Mouse (Mus musculus) small intestine, adult 2 months (tissue): ENCODE measurements around the gene Prr5l.

Experiments used
- CTCF ChIP-seq: fragments of 200-500 bp; IDR thresholded peaks from 2 replicates; pipeline ENCODE4 v1.5.1; 2012; ENCODE audit warnings: low read depth, mild to moderate bottlenecking, control low read depth, inconsistent platforms, low read length, moderate library complexity, mixed read lengths; ENCODE audit not compliant: insufficient replicate concordance, insufficient read length; ENCODE audit errors: extremely low read depth
- POLR2A ChIP-seq: fragments of 200-500 bp; IDR thresholded peaks from 2 replicates; pipeline ENCODE4 v1.6.1; 2012; ENCODE audit warnings: low read depth, mild to moderate bottlenecking, control low read depth, inconsistent platforms, low read length, moderate library complexity

DNA sequence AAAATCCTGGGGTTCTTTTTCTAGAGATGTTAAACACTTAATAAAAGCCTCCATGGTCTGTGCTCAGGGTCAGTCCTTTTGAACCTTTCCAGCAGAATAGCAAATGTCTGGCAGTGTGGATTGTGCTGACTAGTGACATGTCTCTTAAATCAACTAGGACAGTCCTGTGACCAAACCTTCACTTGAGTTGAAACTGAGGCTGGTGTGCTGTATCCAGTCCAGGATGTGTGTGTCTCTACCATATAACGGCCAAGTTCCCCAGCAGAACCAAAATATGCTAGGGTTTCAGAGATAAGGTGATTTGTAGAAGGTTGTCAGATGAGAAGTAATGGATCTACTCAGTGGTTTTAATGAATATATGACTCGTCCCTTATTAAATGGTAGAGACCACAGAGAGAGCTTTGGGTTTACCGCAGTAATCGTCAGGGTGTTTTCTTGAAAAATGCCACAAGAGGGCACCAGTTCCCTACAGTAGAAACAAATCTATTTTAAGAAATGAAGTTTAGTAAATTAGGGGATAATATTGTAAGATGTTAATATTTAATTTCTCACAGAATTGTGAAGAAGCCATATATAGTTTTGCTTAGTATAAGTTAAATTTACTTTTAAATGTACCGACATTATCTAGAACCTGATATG is 189.1 kb downstream of the Prr5l start:
- TF ChIP-seq POLR2A (no peak), CTCF (no peak)
